Mouse (Mus musculus) cerebellum, adult 11-12 months (tissue): ENCODE results near the gene Shroom3.

Source experiments
- DNase-seq: peaks from one replicate; pipeline ENCODE4 v3.0.0; 2022

The Shroom3 gene

GRCm38 (mm10) chr5:92759156-92759745 lies 76.0 kb downstream of the Shroom3 start:
- DNase-seq = no peak

GRCm38 (mm10) chr5:92760542-92760941 lies 77.3 kb downstream of the Shroom3 start:
- DNase-seq = no peak

GRCm38 (mm10) chr5:92761615-92762353 lies 78.5 kb downstream of the Shroom3 start:
- DNase-seq = no peak

GRCm38 (mm10) chr5:92762425-92762824 lies 79.2 kb downstream of the Shroom3 start:
- DNase-seq = no peak

- no peak for DNase-seq
These were observed 80.3 kb downstream of the Shroom3 start for GRCm38 (mm10) chr5:92763546-92763952.

- no peak for DNase-seq
These were observed 83.1 kb downstream of the Shroom3 start for GRCm38 (mm10) chr5:92766301-92766700.

- no peak for DNase-seq
These were observed 84.1 kb downstream of the Shroom3 start for GRCm38 (mm10) chr5:92767194-92767777.

- no peak for DNase-seq
These were observed 84.6 kb downstream of the Shroom3 start for GRCm38 (mm10) chr5:92767857-92768291.

GRCm38 (mm10) chr5:92773821-92774220 lies 90.6 kb downstream of the Shroom3 start:
- DNase-seq = no peak

GRCm38 (mm10) chr5:92774419-92774818 lies 91.2 kb downstream of the Shroom3 start:
- DNase-seq = no peak

GRCm38 (mm10) chr5:92774893-92775292 lies 91.7 kb downstream of the Shroom3 start:
- no peak for DNase-seq

- DNase-seq = no peak
These were observed 95.2 kb downstream of the Shroom3 start for GRCm38 (mm10) chr5:92778395-92778794.

- no peak for DNase-seq
These were observed 97.8 kb downstream of the Shroom3 start for GRCm38 (mm10) chr5:92781082-92781481.

- DNase-seq = no peak
These were observed 101.0 kb downstream of the Shroom3 start for GRCm38 (mm10) chr5:92784037-92784860.

- no peak for DNase-seq
These were observed 102.7 kb downstream of the Shroom3 start for GRCm38 (mm10) chr5:92785870-92786436.

GRCm38 (mm10) chr5:92788990-92789389 lies 105.8 kb downstream of the Shroom3 start:
- DNase-seq = no peak

GRCm38 (mm10) chr5:92796089-92796990 lies 113.1 kb downstream of the Shroom3 start:
- no peak for DNase-seq

- DNase-seq = no peak
These were observed 114.7 kb downstream of the Shroom3 start for GRCm38 (mm10) chr5:92797981-92798380.

GRCm38 (mm10) chr5:92804379-92804778 lies 121.1 kb downstream of the Shroom3 start:
- DNase-seq = peak; percentile 8

- peak; percentile 45 for DNase-seq
These were observed 125.5 kb downstream of the Shroom3 start for GRCm38 (mm10) chr5:92808503-92809415.

GRCm38 (mm10) chr5:92809416-92809750 lies 126.1 kb downstream of the Shroom3 start:
- DNase-seq = no peak
